Mouse (Mus musculus): ENCODE measurements at regions not wholly inside any gene's neighbourhood (a gene's known extent, or its start where the extent isn't known, plus 50 kb on each side); places are given as distances from the start of the nearest gene placed in this dataset.
"Not testable (repeated sequence)": the region's sequence is repeated elsewhere in the genome, so short reads cannot be mapped to it uniquely, and the experiment has no call there.

- no peak for DNase-seq (ENCODE audit: low read depth in 1 of 2, low spot score in 2 of 2)
- no peak for TF ChIP-seq CTCF (IDR thresholded peaks at IDR 0.05; ENCODE audit: extremely low read depth, insufficient read depth, insufficient read length, insufficient replicate concordance)
- TF ChIP-seq POLR2A (IDR thresholded peaks at IDR 0.05; ENCODE audit: low read depth, low read length): no peak
- WGBS: 63% methylated on average over 2 of the region's 2 CpGs
- H3K27me3 ChIP-seq (ENCODE audit: control insufficient read depth, insufficient read depth, low read length): no peaks in the 10 kb centered on the region
- H3K4me1 ChIP-seq (ENCODE audit: control insufficient read depth, insufficient read depth, insufficient read length): peaks cover 5% of the 10 kb centered on the region; the same call in 1 of the 2 replicates
- H3K36me3 ChIP-seq (ENCODE audit: control insufficient read depth, insufficient read depth, low read length): no peaks in the 10 kb centered on the region
- H3K4me3 ChIP-seq (ENCODE audit: extremely low read depth, insufficient read depth, insufficient read length): no peak overlapping the region
- no peak overlapping the region for H3K27ac ChIP-seq (ENCODE audit: insufficient read depth, low read length)
Measured at GRCm38 (mm10) chr11:22589901-22590300, 78.0 kb downstream of the Tmem17 start.

- H3K27ac ChIP-seq (ENCODE audit: insufficient read depth, low read length); H3K27me3 ChIP-seq (ENCODE audit: control insufficient read depth, insufficient read depth, low read length); H3K4me1 ChIP-seq (ENCODE audit: control insufficient read depth, insufficient read depth, insufficient read length); H3K4me3 ChIP-seq (ENCODE audit: extremely low read depth, insufficient read depth, insufficient read length); H3K36me3 ChIP-seq (ENCODE audit: control insufficient read depth, insufficient read depth, low read length); DNase-seq (ENCODE audit: low read depth in 1 of 2, low spot score in 2 of 2): not testable (repeated sequence)
- WGBS: 91% methylated on average over 14 of the region's 14 CpGs
Measured at GRCm38 (mm10) chr11:22591050-22591449, 79.2 kb downstream of the Tmem17 start.

GRCm38 (mm10) chr11:22592706-22593105 is 80.8 kb downstream of the Tmem17 start:
- Histone ChIP-seq H3K27me3 (ENCODE audit: control insufficient read depth, insufficient read depth, low read length) (no peaks in the 10 kb centered on the region), H3K36me3 (ENCODE audit: control insufficient read depth, insufficient read depth, low read length) (no peaks in the 10 kb centered on the region), H3K4me3 (ENCODE audit: extremely low read depth, insufficient read depth, insufficient read length) (no peak overlapping the region), H3K27ac (ENCODE audit: insufficient read depth, low read length) (no peak overlapping the region), H3K4me1 (ENCODE audit: control insufficient read depth, insufficient read depth, insufficient read length) (no peaks in the 10 kb centered on the region)
- 81% methylated on average over 5 of the region's 5 CpGs for WGBS
- no peak for DNase-seq (ENCODE audit: low read depth in 1 of 2, low spot score in 2 of 2)
- TF ChIP-seq CTCF (IDR thresholded peaks at IDR 0.05; ENCODE audit: extremely low read depth, insufficient read depth, insufficient read length, insufficient replicate concordance): no peak
- TF ChIP-seq POLR2A (IDR thresholded peaks at IDR 0.05; ENCODE audit: low read depth, low read length): no peak

- WGBS: 69% methylated on average over 8 of the region's 8 CpGs
- no peaks in the 10 kb centered on the region for H3K36me3 ChIP-seq (ENCODE audit: control insufficient read depth, insufficient read depth, low read length)
- H3K27me3 ChIP-seq (ENCODE audit: control insufficient read depth, insufficient read depth, low read length): no peaks in the 10 kb centered on the region
- no peak overlapping the region for H3K4me3 ChIP-seq (ENCODE audit: extremely low read depth, insufficient read depth, insufficient read length)
- H3K4me1 ChIP-seq (ENCODE audit: control insufficient read depth, insufficient read depth, insufficient read length): no peaks in the 10 kb centered on the region
- DNase-seq (ENCODE audit: low read depth in 1 of 2, low spot score in 2 of 2): no peak
- no peak overlapping the region for H3K27ac ChIP-seq (ENCODE audit: insufficient read depth, low read length)
- no peak for TF ChIP-seq CTCF (IDR thresholded peaks at IDR 0.05; ENCODE audit: extremely low read depth, insufficient read depth, insufficient read length, insufficient replicate concordance)
- TF ChIP-seq POLR2A (IDR thresholded peaks at IDR 0.05; ENCODE audit: low read depth, low read length): no peak
Measured at GRCm38 (mm10) chr11:22596076-22596804, 84.4 kb downstream of the Tmem17 start.

GRCm38 (mm10) chr11:22596805-22597149 is 84.9 kb downstream of the Tmem17 start:
- no peaks in the 10 kb centered on the region for H3K27me3 ChIP-seq (ENCODE audit: control insufficient read depth, insufficient read depth, low read length)
- H3K4me1 ChIP-seq (ENCODE audit: control insufficient read depth, insufficient read depth, insufficient read length): no peaks in the 10 kb centered on the region
- no peaks in the 10 kb centered on the region for H3K36me3 ChIP-seq (ENCODE audit: control insufficient read depth, insufficient read depth, low read length)
- DNase-seq (ENCODE audit: low read depth in 1 of 2, low spot score in 2 of 2): no peak
- no peak overlapping the region for H3K27ac ChIP-seq (ENCODE audit: insufficient read depth, low read length)
- H3K4me3 ChIP-seq (ENCODE audit: extremely low read depth, insufficient read depth, insufficient read length): no peak overlapping the region
- TF ChIP-seq CTCF (IDR thresholded peaks at IDR 0.05; ENCODE audit: extremely low read depth, insufficient read depth, insufficient read length, insufficient replicate concordance) (no peak), POLR2A (IDR thresholded peaks at IDR 0.05; ENCODE audit: low read depth, low read length) (no peak)
- 90% methylated on average over 2 of the region's 2 CpGs for WGBS

GRCm38 (mm10) chr11:22600370-22600769 is 88.5 kb downstream of the Tmem17 start:
- Histone ChIP-seq H3K27me3 (ENCODE audit: control insufficient read depth, insufficient read depth, low read length) (no peaks in the 10 kb centered on the region), H3K4me3 (ENCODE audit: extremely low read depth, insufficient read depth, insufficient read length) (no peak overlapping the region), H3K36me3 (ENCODE audit: control insufficient read depth, insufficient read depth, low read length) (no peaks in the 10 kb centered on the region), H3K4me1 (ENCODE audit: control insufficient read depth, insufficient read depth, insufficient read length) (no peaks in the 10 kb centered on the region), H3K27ac (ENCODE audit: insufficient read depth, low read length) (no peak overlapping the region)
- 79% methylated on average over 7 of the region's 7 CpGs for WGBS
- no peak for TF ChIP-seq CTCF (IDR thresholded peaks at IDR 0.05; ENCODE audit: extremely low read depth, insufficient read depth, insufficient read length, insufficient replicate concordance)
- TF ChIP-seq POLR2A (IDR thresholded peaks at IDR 0.05; ENCODE audit: low read depth, low read length): no peak
- DNase-seq (ENCODE audit: low read depth in 1 of 2, low spot score in 2 of 2): no peak

- H3K4me1 ChIP-seq (ENCODE audit: control insufficient read depth, insufficient read depth, insufficient read length): no peaks in the 10 kb centered on the region
- no peaks in the 10 kb centered on the region for H3K27me3 ChIP-seq (ENCODE audit: control insufficient read depth, insufficient read depth, low read length)
- H3K36me3 ChIP-seq (ENCODE audit: control insufficient read depth, insufficient read depth, low read length): no peaks in the 10 kb centered on the region
- H3K4me3 ChIP-seq (ENCODE audit: extremely low read depth, insufficient read depth, insufficient read length): no peak overlapping the region
- 42% methylated on average over 3 of the region's 3 CpGs for WGBS
- DNase-seq (ENCODE audit: low read depth in 1 of 2, low spot score in 2 of 2): no peak
- TF ChIP-seq CTCF (IDR thresholded peaks at IDR 0.05; ENCODE audit: extremely low read depth, insufficient read depth, insufficient read length, insufficient replicate concordance) (no peak), POLR2A (IDR thresholded peaks at IDR 0.05; ENCODE audit: low read depth, low read length) (no peak)
- no peak overlapping the region for H3K27ac ChIP-seq (ENCODE audit: insufficient read depth, low read length)
Measured at GRCm38 (mm10) chr11:22601977-22602376, 90.1 kb downstream of the Tmem17 start.

Measured in spleen, adult 2 months (tissue).